Mouse (Mus musculus): ENCODE results near the gene Cytip. TPM values are rescaled to one million over a fixed set of nuclear protein-coding genes. Genes with fewer than 3 reads are reported as not detected.

The Cytip gene
- polyA plus RNA-seq, 1 experiment from 2014 or later = 1.3 TPM

DNA sequence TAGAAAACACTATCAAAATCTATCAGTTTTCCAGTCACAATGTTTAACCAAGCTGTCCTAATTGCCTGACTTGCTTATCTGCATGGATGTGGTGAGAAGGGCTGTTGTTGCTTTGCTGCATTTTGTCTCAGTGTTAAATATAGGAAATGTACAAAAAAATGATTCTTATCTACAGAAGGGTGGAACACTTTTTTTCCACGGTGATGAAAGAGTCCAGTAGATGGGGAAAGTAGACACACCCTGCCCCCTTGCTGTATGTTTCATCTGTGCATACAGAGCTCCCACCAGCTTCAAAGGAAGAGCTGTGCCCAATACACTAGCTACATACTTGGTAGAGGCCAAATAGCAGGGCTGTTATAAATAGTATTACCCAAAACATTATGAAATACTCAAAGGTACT lies 16.3 kb downstream of the Cytip start:
- no peak for ATAC-seq
- Histone ChIP-seq H3K4me3 (replicated peaks) (no peak overlapping the region), H3K27ac (no peak overlapping the region), H3K9ac (no peak overlapping the region), H3K4me1 (replicated peaks) (no peaks in the 10 kb centered on the region; the same call in 1 of the 2 replicates), H3K4me2 (replicated peaks) (no peak overlapping the region), H3K9me3 (no peaks in the 10 kb centered on the region), H3K27me3 (replicated peaks) (no peaks in the 10 kb centered on the region), H3K36me3 (no peaks in the 10 kb centered on the region)
- 62% methylated on average over 1 of the region's 1 CpGs for WGBS

DNA sequence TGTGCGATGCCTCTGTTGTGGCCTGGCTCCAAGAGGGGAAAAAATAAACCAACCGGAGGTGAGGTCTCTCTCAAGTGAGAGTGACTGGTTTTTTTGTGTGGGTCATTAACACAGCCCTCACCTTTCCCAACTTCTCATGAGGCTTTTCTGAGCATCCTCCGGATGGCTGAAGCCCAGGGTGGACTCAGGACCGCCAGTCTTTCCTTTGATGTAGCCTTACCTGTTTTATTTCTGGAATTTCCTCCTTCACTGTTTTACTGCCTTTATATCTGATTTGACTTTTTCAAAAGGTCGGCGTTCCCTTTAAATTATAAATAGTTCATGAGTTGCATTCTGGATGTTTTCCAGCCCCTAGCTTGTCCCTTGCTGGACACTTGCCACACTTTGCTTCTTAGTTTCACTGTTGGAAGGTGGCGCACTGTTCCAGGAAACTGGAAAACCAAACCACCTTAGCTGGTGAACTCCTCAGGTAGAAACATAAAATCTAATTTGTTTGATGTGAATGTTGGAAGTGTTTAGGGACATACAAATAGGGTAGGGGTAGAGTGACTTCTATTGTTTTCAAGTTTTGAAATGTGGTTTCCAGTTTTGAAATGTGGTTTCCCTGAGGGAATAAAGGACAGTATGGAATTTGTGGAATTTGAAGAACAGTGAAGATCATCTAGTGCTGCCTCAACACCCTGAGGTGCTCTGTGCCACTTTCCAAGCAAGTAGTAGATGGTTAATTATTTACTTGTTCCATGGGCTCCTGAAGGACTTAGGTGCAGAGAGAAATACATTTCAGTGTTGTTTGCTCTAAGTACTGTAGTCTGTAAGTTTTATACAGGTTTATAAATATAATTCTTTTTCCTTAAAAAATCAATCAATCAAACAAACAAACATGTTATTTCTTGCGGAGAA lies 19.7 kb downstream of the Cytip start:
- WGBS = 59% methylated on average over 8 of the region's 8 CpGs
- Histone ChIP-seq H3K4me3 (replicated peaks) (no peak overlapping the region), H3K4me1 (replicated peaks) (no peaks in the 10 kb centered on the region; the same call in 1 of the 2 replicates), H3K4me2 (replicated peaks) (no peak overlapping the region), H3K27me3 (replicated peaks) (no peaks in the 10 kb centered on the region), H3K9me3 (no peaks in the 10 kb centered on the region), H3K9ac (no peak overlapping the region), H3K27ac (no peak overlapping the region), H3K36me3 (no peaks in the 10 kb centered on the region)
- ATAC-seq = peak; percentile 68

DNA sequence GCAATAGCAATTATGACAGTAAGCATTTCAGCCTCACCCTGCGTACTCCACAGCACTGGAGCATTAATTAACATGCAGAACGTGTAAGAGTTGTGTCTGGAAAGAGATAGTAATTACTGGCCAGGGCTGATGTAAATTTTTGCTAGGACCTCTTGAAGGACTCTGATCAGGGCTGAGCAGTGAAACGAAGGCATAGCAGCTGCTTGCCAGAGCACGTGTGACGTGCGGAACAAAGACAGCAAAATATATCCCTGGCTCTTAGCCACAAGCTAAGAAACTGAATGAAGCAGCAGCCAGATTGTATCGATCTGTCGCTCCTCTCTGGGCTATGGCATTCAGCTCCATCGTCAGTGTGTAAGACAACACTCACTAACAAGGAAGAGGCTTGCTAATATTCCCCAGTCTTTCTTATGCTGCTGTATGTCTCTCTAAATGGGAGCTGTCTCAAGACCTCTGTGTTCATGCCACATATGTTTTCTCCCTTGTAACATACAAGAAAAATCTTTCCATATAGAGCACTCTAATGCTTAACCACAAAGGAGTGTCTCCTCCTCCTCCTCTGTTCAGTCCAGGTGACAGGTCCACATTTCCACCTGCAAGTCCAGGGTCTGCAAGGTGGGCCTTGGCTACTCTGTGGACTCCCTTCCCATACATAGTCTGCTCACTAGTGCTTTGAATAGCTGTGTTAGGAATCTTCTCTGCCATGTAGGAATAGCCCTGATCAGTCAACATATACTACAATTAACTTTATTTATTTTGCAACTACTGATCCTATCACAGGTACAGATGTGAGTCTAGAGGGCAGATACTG lies 20.7 kb downstream of the Cytip start:
- Histone ChIP-seq H3K9ac (no peak overlapping the region), H3K4me2 (replicated peaks) (no peak overlapping the region), H3K4me1 (replicated peaks) (no peaks in the 10 kb centered on the region; the same call in 1 of the 2 replicates), H3K4me3 (replicated peaks) (no peak overlapping the region), H3K27ac (no peak overlapping the region), H3K9me3 (no peaks in the 10 kb centered on the region), H3K36me3 (no peaks in the 10 kb centered on the region), H3K27me3 (replicated peaks) (no peaks in the 10 kb centered on the region)
- ATAC-seq = no peak
- 61% methylated on average over 9 of the region's 9 CpGs for WGBS

DNA sequence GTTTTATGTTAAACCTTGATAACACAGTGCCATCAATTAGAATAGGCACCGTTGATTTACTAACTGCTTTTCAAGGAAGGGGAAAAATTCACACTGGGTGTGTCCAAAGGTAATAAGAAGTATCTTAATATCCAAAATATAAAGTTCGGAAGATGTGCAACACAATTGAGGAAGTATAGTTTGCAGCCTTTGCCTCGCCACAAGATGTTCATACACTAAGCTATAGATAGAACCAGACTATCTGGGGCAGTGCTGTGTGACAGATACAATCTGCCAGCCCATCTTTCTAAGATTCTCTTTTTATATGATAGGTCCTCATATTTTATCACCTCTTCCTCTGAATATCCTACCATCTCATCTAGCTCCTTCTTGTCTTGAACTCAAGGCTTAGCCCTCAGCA lies 22.4 kb downstream of the Cytip start:
- Histone ChIP-seq H3K9ac (no peak overlapping the region), H3K4me2 (replicated peaks) (no peak overlapping the region), H3K4me1 (replicated peaks) (no peaks in the 10 kb centered on the region; the same call in 1 of the 2 replicates), H3K27me3 (replicated peaks) (no peaks in the 10 kb centered on the region), H3K27ac (no peak overlapping the region), H3K4me3 (replicated peaks) (no peak overlapping the region), H3K36me3 (no peaks in the 10 kb centered on the region), H3K9me3 (no peaks in the 10 kb centered on the region)
- 85% methylated on average over 3 of the region's 3 CpGs for WGBS
- ATAC-seq = no peak

DNA sequence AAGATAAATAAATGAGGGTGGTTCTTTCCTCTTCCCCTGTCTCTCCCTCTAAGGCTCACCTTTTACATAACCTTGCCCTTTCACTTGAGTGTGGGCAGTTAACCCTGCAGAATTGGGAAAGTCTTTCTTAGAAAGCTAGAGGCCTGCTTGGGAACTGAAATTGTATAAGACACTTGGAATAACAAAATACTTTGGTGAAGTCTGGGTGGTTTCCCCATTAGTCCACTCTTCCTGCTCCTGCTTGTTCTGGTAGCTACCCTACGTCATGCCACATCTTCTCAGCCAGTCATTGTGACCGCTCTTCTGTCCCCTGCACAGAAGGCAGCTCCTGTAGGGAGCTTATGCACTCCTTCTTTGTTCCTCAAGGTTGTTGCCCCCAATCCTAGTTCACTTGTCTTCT lies 26.2 kb downstream of the Cytip start:
- Histone ChIP-seq H3K4me1 (replicated peaks) (no peaks in the 10 kb centered on the region), H3K9me3 (no peaks in the 10 kb centered on the region), H3K4me3 (replicated peaks) (no peak overlapping the region), H3K27me3 (replicated peaks) (no peaks in the 10 kb centered on the region), H3K27ac (no peak overlapping the region), H3K36me3 (no peaks in the 10 kb centered on the region), H3K4me2 (replicated peaks) (no peak overlapping the region), H3K9ac (no peak overlapping the region)
- 84% methylated on average over 2 of the region's 2 CpGs for WGBS
- ATAC-seq = no peak

DNA sequence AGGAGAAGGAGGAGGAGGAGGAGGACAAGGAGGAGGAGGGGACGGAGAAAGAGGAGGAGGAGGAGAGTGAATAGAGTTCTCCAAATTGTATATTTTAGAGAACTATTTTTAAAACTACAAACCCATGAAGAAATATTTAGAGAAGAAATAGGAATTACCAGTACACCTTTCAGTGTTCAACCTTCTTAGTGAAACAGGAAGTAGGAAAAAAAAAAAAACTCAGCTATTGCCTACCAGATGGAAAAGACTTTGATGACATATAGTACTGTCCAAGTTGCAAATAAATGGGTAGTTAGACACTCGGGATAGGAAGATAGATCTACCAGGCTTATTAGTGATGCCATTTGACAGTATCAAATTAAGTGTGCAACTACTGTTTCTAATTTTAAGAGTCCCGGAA lies 27.7 kb downstream of the Cytip start:
- no peaks in the 10 kb centered on the region for H3K36me3 ChIP-seq
- H3K4me1 ChIP-seq (replicated peaks) = no peaks in the 10 kb centered on the region
- no peak overlapping the region for H3K9ac ChIP-seq
- H3K4me2 ChIP-seq (replicated peaks) = no peak overlapping the region
- no peaks in the 10 kb centered on the region for H3K27me3 ChIP-seq (replicated peaks)
- H3K27ac ChIP-seq = no peak overlapping the region
- no peak for ATAC-seq
- no peaks in the 10 kb centered on the region for H3K9me3 ChIP-seq
- WGBS = 83% methylated on average over 3 of the region's 3 CpGs
- H3K4me3 ChIP-seq (replicated peaks) = no peak overlapping the region

DNA sequence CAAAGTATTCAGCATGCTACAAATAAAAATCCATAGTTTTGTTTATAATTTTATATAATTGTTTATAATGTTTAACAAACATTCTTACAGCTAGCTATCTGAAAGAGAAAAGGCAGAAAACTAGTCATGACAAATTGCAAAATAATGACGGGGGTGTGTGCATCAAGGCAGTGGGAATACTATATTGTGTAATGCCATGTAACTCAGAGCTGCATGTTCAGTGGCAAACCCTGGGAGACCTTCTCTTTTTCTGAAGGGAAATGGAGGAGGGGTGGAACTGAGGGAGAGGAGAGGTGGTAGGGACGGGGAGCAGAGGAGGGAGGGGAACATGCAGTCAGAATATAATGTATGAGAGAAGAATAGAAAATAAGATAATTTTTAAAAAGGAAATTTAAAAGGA lies 28.6 kb downstream of the Cytip start:
- Histone ChIP-seq H3K36me3 (no peaks in the 10 kb centered on the region), H3K4me2 (replicated peaks) (no peak overlapping the region), H3K9ac (no peak overlapping the region), H3K27me3 (replicated peaks) (no peaks in the 10 kb centered on the region), H3K9me3 (no peaks in the 10 kb centered on the region), H3K4me3 (replicated peaks) (no peak overlapping the region), H3K27ac (no peak overlapping the region), H3K4me1 (replicated peaks) (no peaks in the 10 kb centered on the region)
- no peak for ATAC-seq
- 62% methylated on average over 2 of the region's 2 CpGs for WGBS

DNA sequence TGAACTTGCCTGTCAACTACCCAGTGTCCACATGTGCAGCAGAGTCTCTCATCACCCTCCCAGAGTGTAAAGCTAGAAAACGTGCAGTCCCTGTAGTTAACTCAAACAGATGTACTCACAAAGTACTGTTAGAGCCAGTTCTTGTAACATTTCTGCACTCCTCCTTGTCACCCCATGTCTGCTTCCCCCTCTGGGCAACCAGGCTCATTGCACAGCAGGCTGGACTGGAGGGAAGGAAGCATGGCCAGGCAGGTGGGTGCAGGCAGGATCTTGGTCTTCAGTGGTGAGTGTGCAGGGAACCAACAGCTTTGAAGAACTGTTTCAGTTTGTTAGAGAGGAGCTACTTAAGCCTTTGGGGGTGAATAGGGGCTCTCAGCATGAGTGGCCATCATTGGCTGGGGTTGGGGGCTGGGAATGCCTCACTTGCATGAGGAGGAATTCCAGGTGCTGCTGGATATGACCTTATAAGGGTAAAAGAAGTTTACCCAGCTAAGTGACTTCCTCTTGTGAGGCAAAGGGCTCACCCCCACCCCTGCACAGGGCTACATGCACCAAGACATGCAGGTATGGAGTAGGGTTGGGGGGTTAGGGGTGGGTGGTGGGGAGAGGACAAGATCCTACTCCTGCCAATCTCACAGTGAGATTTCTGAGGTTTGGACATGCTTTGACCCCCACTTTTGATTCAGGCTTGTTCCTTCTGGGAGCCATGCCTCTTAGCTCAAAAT lies 31.7 kb downstream of the Cytip start:
- H3K4me3 ChIP-seq (replicated peaks) = no peak overlapping the region
- no peak overlapping the region for H3K4me2 ChIP-seq (replicated peaks)
- H3K27me3 ChIP-seq (replicated peaks) = no peaks in the 10 kb centered on the region
- no peaks in the 10 kb centered on the region for H3K4me1 ChIP-seq (replicated peaks)
- H3K27ac ChIP-seq = no peak overlapping the region
- WGBS = 39% methylated on average over 1 of the region's 1 CpGs
- ATAC-seq = no peak
- H3K36me3 ChIP-seq = no peaks in the 10 kb centered on the region
- H3K9me3 ChIP-seq = no peaks in the 10 kb centered on the region
- no peak overlapping the region for H3K9ac ChIP-seq

DNA sequence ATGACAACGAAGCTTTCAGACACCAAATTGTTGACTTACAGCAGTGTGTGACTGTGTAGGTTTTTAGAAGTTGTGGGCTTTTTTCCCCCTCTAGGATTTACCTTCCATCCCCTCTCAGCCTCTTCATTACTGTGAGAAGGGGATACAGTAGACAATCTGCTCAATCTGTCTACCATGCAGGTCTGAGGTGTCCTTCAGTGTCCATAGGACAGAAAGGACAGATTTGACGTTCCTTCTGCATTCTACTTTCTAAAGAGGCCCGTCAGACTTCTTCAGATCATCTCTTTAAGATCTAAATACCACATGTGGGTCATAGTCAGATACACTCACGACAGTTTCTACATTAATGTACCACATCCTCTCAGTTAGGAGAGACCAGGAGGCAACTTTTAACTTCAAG lies 33.5 kb downstream of the Cytip start:
- Histone ChIP-seq H3K4me2 (replicated peaks) (no peak overlapping the region), H3K27me3 (replicated peaks) (no peaks in the 10 kb centered on the region), H3K4me1 (replicated peaks) (no peaks in the 10 kb centered on the region), H3K4me3 (replicated peaks) (no peak overlapping the region), H3K9me3 (no peaks in the 10 kb centered on the region), H3K9ac (no peak overlapping the region), H3K36me3 (no peaks in the 10 kb centered on the region), H3K27ac (no peak overlapping the region)
- WGBS = 84% methylated on average over 4 of the region's 4 CpGs
- ATAC-seq = no peak

DNA sequence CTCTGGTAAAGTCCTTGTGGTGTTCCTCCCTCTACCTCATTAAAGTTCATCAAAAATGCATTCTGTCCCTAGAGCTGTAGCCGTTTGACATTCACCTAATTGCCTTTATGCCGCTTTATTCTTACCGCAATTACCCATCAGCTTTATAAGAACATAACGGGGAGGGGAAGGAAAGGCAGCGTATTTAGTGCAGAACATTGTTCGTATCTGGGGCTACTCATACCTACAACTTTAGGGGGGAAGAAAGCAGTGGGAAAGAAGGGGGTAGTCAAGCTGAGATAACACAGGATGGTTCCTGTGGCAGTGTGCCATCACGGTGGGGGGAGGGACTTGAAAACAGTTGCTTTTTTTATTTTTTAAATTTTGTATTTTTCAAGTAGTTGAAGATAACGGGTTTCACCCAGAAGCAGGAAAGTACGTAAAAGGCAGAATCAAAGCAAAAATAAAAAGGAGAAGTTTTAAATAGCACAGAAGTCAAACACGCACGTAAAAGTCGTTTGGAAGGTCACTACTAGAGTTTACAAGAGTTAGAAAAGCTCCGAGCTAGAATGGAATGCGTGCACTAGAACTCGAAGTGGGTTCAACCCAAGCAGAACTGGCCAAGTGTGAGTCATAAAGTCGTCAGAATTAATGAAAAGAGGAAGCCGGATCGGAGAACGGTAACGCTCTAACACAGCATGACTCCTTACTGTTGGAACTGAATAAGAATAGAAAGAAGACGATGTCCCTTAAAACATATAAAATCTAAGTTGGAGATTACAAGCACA lies 34.6 kb downstream of the Cytip start:
- H3K4me1 ChIP-seq (replicated peaks) = no peaks in the 10 kb centered on the region
- no peak overlapping the region for H3K4me3 ChIP-seq (replicated peaks)
- no peak for ATAC-seq
- H3K36me3 ChIP-seq = no peaks in the 10 kb centered on the region
- H3K9ac ChIP-seq = no peak overlapping the region
- no peak overlapping the region for H3K4me2 ChIP-seq (replicated peaks)
- 60% methylated on average over 21 of the region's 21 CpGs for WGBS
- no peaks in the 10 kb centered on the region for H3K27me3 ChIP-seq (replicated peaks)
- no peak overlapping the region for H3K27ac ChIP-seq
- no peaks in the 10 kb centered on the region for H3K9me3 ChIP-seq

DNA sequence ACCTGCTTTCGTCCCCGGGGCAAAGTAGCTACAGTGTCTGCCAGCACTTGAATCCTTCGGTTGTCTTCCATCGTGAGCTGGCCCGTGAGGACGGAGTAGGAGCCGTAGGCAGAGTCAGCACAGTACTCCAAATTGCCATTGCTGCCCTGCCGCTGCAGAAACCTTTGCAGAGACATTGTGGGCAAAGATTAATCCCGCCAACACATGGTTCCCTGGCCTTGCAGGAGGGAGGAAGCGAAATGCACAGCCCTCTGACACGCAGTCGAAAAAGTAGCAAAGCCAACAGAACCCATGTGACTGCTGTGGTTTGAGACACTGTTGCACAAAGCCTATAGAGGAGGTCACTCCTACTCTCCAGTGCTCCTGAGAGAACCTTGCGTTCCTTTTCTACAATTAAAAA lies 35.5 kb downstream of the Cytip start:
- Histone ChIP-seq H3K9ac (no peak overlapping the region), H3K4me2 (replicated peaks) (no peak overlapping the region), H3K27ac (no peak overlapping the region), H3K9me3 (no peaks in the 10 kb centered on the region), H3K36me3 (no peaks in the 10 kb centered on the region), H3K27me3 (replicated peaks) (no peaks in the 10 kb centered on the region), H3K4me3 (replicated peaks) (no peak overlapping the region), H3K4me1 (replicated peaks) (no peaks in the 10 kb centered on the region)
- ATAC-seq = no peak
- 90% methylated on average over 13 of the region's 13 CpGs for WGBS

DNA sequence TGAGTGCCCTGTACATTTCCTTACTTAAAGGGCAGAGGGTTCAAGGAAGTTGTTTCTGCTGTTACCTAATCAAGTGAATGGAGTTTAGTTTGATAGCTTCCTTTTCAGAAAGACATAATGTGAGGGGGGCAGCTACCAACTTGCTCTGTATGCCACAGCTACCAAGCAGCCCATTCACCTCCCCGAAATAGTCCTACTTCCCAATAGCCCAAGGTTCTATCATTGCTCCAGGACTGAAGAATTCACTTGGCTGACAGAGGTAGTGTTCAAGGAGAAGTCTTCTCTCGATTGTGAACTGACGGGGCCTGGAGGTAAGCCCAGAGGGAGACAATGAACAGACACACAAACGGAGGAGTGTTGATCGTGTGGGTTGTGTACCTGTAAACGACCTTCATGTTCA lies 36.2 kb downstream of the Cytip start:
- no peak overlapping the region for H3K4me2 ChIP-seq (replicated peaks)
- no peaks in the 10 kb centered on the region for H3K27me3 ChIP-seq (replicated peaks)
- no peak overlapping the region for H3K9ac ChIP-seq
- H3K36me3 ChIP-seq = no peaks in the 10 kb centered on the region
- ATAC-seq = no peak
- no peaks in the 10 kb centered on the region for H3K4me1 ChIP-seq (replicated peaks)
- whole genome bisulfite sequencing = 76% methylated on average over 6 of the region's 6 CpGs
- no peaks in the 10 kb centered on the region for H3K9me3 ChIP-seq
- H3K4me3 ChIP-seq (replicated peaks) = no peak overlapping the region
- H3K27ac ChIP-seq = no peak overlapping the region

Measured in intestine, embryonic 15.5 days (tissue).